Mouse (Mus musculus): ENCODE data around the gene Sidt1.

GRCm38 (mm10) chr16:44313422-44313821 is 19.6 kb downstream of the Sidt1 start:
- TF ChIP-seq POLR2A (IDR thresholded peaks at IDR 0.05; ENCODE audit: control insufficient read depth, extremely low read depth, insufficient read depth, low read length, poor library complexity) (no peak), CTCF (IDR thresholded peaks at IDR 0.05; ENCODE audit: borderline replicate concordance, control insufficient read depth, extremely low read depth, insufficient read depth, low read length, poor library complexity) (no peak)

Data from thymus, adult 2 months (tissue).